Mouse (Mus musculus) liver, embryonic 12.5 days (tissue): ENCODE data around the gene Uox. TPM values are rescaled to one million over a fixed set of nuclear protein-coding genes. Genes with fewer than 3 reads are reported as not detected.

Experiments used
- ATAC-seq: fragments of 200-750 bp; cut with Nextera tagmentation; 2 replicates; pipeline ENCODE4 v1.8.0; 2017; ENCODE audit warnings: moderate number of reproducible peaks, mild to moderate bottlenecking, moderate library complexity
- H3K27ac ChIP-seq: fragments of 300-500 bp; sonication (generic); 2 replicates; pipeline ENCODE4 v1.5.1; 2016; ENCODE audit warnings: mild to moderate bottlenecking
- H3K27me3 ChIP-seq: fragments of 300-500 bp; sonication (generic); replicated peaks from 2 replicates; pipeline ENCODE4 v1.6.1; 2016; ENCODE audit warnings: mild to moderate bottlenecking, moderate library complexity
- H3K36me3 ChIP-seq: fragments of 300-500 bp; sonication (generic); 2 replicates; pipeline ENCODE4 v1.6.1; 2016; ENCODE audit warnings: mild to moderate bottlenecking, moderate library complexity
- H3K4me1 ChIP-seq: fragments of 300-500 bp; sonication (generic); 2 replicates; pipeline ENCODE4 v1.6.1; 2016
- H3K4me2 ChIP-seq: fragments of 300-500 bp; sonication (generic); 2 replicates; pipeline ENCODE4 v1.6.1; 2016; ENCODE audit warnings: mild to moderate bottlenecking, moderate library complexity
- H3K4me3 ChIP-seq: fragments of 300-500 bp; sonication (generic); 2 replicates; pipeline ENCODE4 v1.5.1; 2016; ENCODE audit warnings: mild to moderate bottlenecking, moderate library complexity
- H3K9ac ChIP-seq: fragments of 300-500 bp; sonication (generic); 2 replicates; pipeline ENCODE4 v1.6.1; 2016; ENCODE audit warnings: mild to moderate bottlenecking, moderate library complexity
- H3K9me3 ChIP-seq: fragments of 300-500 bp; sonication (generic); replicated peaks from 2 replicates; pipeline ENCODE4 v1.6.1; 2016; ENCODE audit warnings: mild to moderate bottlenecking, moderate library complexity
- WGBS: fragments of 180-500 bp; shearing (Covaris S2); methylation state at CpG from one replicate; pipeline ENCODE4 v1.1.7; 2016; ENCODE audit not compliant: insufficient replicate concordance; 5-methylcytosine and 5-hydroxymethylcytosine counted together
- polyA plus RNA-seq: library from polyadenylated mRNA; unstranded; fragments of >200 nt; fragmentation: Nextera tagmentation; extraction: Ambion mirVana; gene quantifications from 2 replicates; pipeline ENCODE4 v1.2.1, GENCODE M21; 2016

The Uox gene
- polyA plus RNA-seq, 1 experiment from 2014 or later: 0.87 TPM

GRCm38 (mm10) chr3:146564268-146565064 is 5.8 kb upstream of the Uox start:
- Histone ChIP-seq H3K4me3 (no peak overlapping the region), H3K9ac (no peak overlapping the region), H3K4me2 (no peak overlapping the region), H3K27me3 (no peaks in the 10 kb centered on the region), H3K9me3 (no peaks in the 10 kb centered on the region), H3K4me1 (no peaks in the 10 kb centered on the region), H3K27ac (no peak overlapping the region), H3K36me3 (no peaks in the 10 kb centered on the region)
- no peak for ATAC-seq
- WGBS: 39% methylated on average over 14 of the region's 14 CpGs

GRCm38 (mm10) chr3:146565065-146565411 is 5.2 kb upstream of the Uox start:
- 77% methylated on average over 1 of the region's 1 CpGs for WGBS
- ATAC-seq: no peak
- H3K4me3 ChIP-seq: no peak overlapping the region
- no peak overlapping the region for H3K27ac ChIP-seq
- H3K27me3 ChIP-seq: no peaks in the 10 kb centered on the region
- H3K4me2 ChIP-seq: no peak overlapping the region
- H3K9ac ChIP-seq: no peak overlapping the region
- H3K4me1 ChIP-seq: no peaks in the 10 kb centered on the region
- H3K9me3 ChIP-seq: no peaks in the 10 kb centered on the region
- no peaks in the 10 kb centered on the region for H3K36me3 ChIP-seq

GRCm38 (mm10) chr3:146567366-146567765 is 2.9 kb upstream of the Uox start:
- no peak overlapping the region for H3K4me3 ChIP-seq
- H3K4me2 ChIP-seq: no peak overlapping the region
- H3K4me1 ChIP-seq: no peaks in the 10 kb centered on the region
- H3K9ac ChIP-seq: no peak overlapping the region
- H3K27ac ChIP-seq: no peak overlapping the region
- no peaks in the 10 kb centered on the region for H3K36me3 ChIP-seq
- no peaks in the 10 kb centered on the region for H3K27me3 ChIP-seq
- ATAC-seq: no peak
- 73% methylated on average over 7 of the region's 7 CpGs for WGBS
- no peaks in the 10 kb centered on the region for H3K9me3 ChIP-seq

GRCm38 (mm10) chr3:146567884-146568530 is 2.2 kb upstream of the Uox start:
- Histone ChIP-seq H3K27ac (no peak overlapping the region), H3K36me3 (no peaks in the 10 kb centered on the region), H3K9me3 (no peaks in the 10 kb centered on the region), H3K4me2 (no peak overlapping the region), H3K4me1 (no peaks in the 10 kb centered on the region), H3K27me3 (no peaks in the 10 kb centered on the region), H3K4me3 (no peak overlapping the region), H3K9ac (no peak overlapping the region)
- 53% methylated on average over 9 of the region's 9 CpGs for WGBS
- ATAC-seq: no peak

GRCm38 (mm10) chr3:146569594-146569993 is 632 bp upstream of the Uox start:
- Histone ChIP-seq H3K4me1 (no peaks in the 10 kb centered on the region), H3K27ac (peak overlapping the region; percentile 43), H3K4me3 (no peak overlapping the region), H3K9me3 (no peaks in the 10 kb centered on the region), H3K27me3 (no peaks in the 10 kb centered on the region), H3K9ac (no peak overlapping the region), H3K36me3 (no peaks in the 10 kb centered on the region), H3K4me2 (no peak overlapping the region)
- 63% methylated on average over 3 of the region's 3 CpGs for WGBS
- no peak for ATAC-seq

GRCm38 (mm10) chr3:146570939-146571338 is 713 bp downstream of the Uox start:
- H3K27ac ChIP-seq: no peak overlapping the region
- ATAC-seq: no peak

GRCm38 (mm10) chr3:146571341-146571740 is 1.1 kb downstream of the Uox start:
- no peaks in the 10 kb centered on the region for H3K9me3 ChIP-seq
- H3K27ac ChIP-seq: no peak overlapping the region
- H3K4me2 ChIP-seq: no peak overlapping the region
- no peak overlapping the region for H3K4me3 ChIP-seq
- 68% methylated on average over 1 of the region's 1 CpGs for WGBS
- H3K4me1 ChIP-seq: no peaks in the 10 kb centered on the region
- no peak for ATAC-seq
- H3K9ac ChIP-seq: no peak overlapping the region
- H3K27me3 ChIP-seq: no peaks in the 10 kb centered on the region
- no peaks in the 10 kb centered on the region for H3K36me3 ChIP-seq

More at GRCm38 (mm10) chr3:146570939-146571338, 713 bp downstream of the Uox start:
- 74% methylated on average over 6 of the region's 6 CpGs for WGBS
- Histone ChIP-seq H3K4me3 (no peak overlapping the region), H3K4me2 (no peak overlapping the region), H3K27me3 (no peaks in the 10 kb centered on the region), H3K9ac (no peak overlapping the region), H3K36me3 (no peaks in the 10 kb centered on the region), H3K4me1 (no peaks in the 10 kb centered on the region), H3K9me3 (no peaks in the 10 kb centered on the region)

- Histone ChIP-seq H3K36me3 (no peaks in the 10 kb centered on the region), H3K27me3 (no peaks in the 10 kb centered on the region), H3K9me3 (no peaks in the 10 kb centered on the region), H3K4me3 (no peak overlapping the region), H3K9ac (no peak overlapping the region), H3K27ac (no peak overlapping the region), H3K4me1 (no peaks in the 10 kb centered on the region), H3K4me2 (no peak overlapping the region)
- 43% methylated on average over 2 of the region's 2 CpGs for WGBS
- ATAC-seq: no peak
Observed at GRCm38 (mm10) chr3:146577591-146577990, 7.4 kb downstream of the Uox start.

- no peak for ATAC-seq
- 65% methylated on average over 3 of the region's 3 CpGs for WGBS
- Histone ChIP-seq H3K4me2 (no peak overlapping the region), H3K27ac (no peak overlapping the region), H3K9me3 (no peaks in the 10 kb centered on the region), H3K27me3 (no peaks in the 10 kb centered on the region), H3K9ac (no peak overlapping the region), H3K4me3 (no peak overlapping the region), H3K36me3 (no peaks in the 10 kb centered on the region), H3K4me1 (no peaks in the 10 kb centered on the region)
Observed at GRCm38 (mm10) chr3:146580039-146580729, 10.0 kb downstream of the Uox start.

GRCm38 (mm10) chr3:146583478-146583877 is 13.3 kb downstream of the Uox start:
- WGBS: 61% methylated on average over 4 of the region's 4 CpGs
- Histone ChIP-seq H3K9ac (no peak overlapping the region), H3K27ac (no peak overlapping the region), H3K27me3 (no peaks in the 10 kb centered on the region), H3K4me2 (no peak overlapping the region), H3K36me3 (no peaks in the 10 kb centered on the region), H3K4me1 (no peaks in the 10 kb centered on the region), H3K4me3 (no peak overlapping the region), H3K9me3 (no peaks in the 10 kb centered on the region)
- no peak for ATAC-seq

GRCm38 (mm10) chr3:146583908-146584307 is 13.7 kb downstream of the Uox start:
- Histone ChIP-seq H3K4me3 (no peak overlapping the region), H3K36me3 (no peaks in the 10 kb centered on the region), H3K9me3 (no peaks in the 10 kb centered on the region), H3K4me1 (no peaks in the 10 kb centered on the region), H3K27me3 (no peaks in the 10 kb centered on the region), H3K27ac (no peak overlapping the region), H3K4me2 (no peak overlapping the region), H3K9ac (no peak overlapping the region)
- 57% methylated on average over 5 of the region's 5 CpGs for WGBS
- no peak for ATAC-seq

GRCm38 (mm10) chr3:146586616-146587015 is 16.4 kb downstream of the Uox start:
- ATAC-seq: no peak
- Histone ChIP-seq H3K9ac (no peak overlapping the region), H3K27ac (no peak overlapping the region), H3K4me1 (no peaks in the 10 kb centered on the region), H3K27me3 (no peaks in the 10 kb centered on the region), H3K4me3 (no peak overlapping the region), H3K9me3 (no peaks in the 10 kb centered on the region), H3K36me3 (no peaks in the 10 kb centered on the region), H3K4me2 (no peak overlapping the region)
- 84% methylated on average over 14 of the region's 14 CpGs for WGBS
